Mouse (Mus musculus): Measurements from ENCODE around the gene Camta1. TPM values are rescaled to one million over a fixed set of nuclear protein-coding genes. Genes with fewer than 3 reads are reported as not detected.

Camta1 gene
- polyA plus RNA-seq, 1 experiment from 2014 or later, result 115 TPM

DNA sequence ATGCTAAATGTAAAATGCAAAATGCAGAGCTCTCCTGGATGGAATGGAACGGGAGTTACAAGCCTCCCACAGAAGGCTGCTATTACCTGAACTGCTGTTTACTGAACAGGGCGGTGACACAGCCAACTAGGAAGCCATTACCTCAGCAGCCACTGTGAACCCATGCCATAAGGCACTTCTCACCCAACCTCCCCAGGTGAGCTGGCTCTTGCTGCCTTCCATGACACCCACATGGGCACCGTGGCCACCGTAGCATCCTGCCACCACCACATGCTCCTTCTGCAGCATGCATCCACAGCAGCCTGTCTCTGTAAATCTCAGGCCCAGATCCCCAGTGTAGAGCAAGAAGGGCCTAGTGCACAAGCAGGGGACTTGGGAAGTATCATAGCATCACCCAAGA is 438.8 kb downstream of the Camta1 start:
- TF ChIP-seq CTCF (IDR thresholded peaks at IDR 0.05; ENCODE audit: low read depth), result no peak
- no peaks in the 10 kb centered on the region for H3K9me3 ChIP-seq (replicated peaks; ENCODE audit: low read length)

DNA sequence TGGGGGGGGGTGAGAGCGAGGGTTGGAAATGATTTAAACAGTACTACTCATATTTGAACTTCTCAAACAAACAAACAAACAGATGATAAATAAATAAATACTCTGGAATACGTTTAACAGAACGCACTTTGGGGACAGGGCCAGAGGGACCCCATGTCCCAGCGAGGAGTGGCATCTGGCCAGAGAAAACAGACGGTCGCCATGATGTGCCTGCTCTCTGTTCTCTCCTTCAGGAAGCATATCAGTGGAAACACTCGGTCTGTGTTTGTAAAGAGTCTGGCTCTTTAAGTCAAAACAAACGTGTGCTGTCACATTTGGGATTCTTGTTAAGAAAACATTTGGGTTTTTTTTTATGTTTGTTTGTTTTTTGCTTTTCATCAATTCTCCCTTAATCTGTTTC is 439.3 kb downstream of the Camta1 start:
- no peaks in the 10 kb centered on the region for H3K27me3 ChIP-seq (ENCODE audit: insufficient read depth, low read length)
- H3K4me3 ChIP-seq (replicated peaks; ENCODE audit: low read depth, low read length), result no peak overlapping the region
- no peak for TF ChIP-seq CTCF (IDR thresholded peaks at IDR 0.05; ENCODE audit: low read depth)
- WGBS, result 42% methylated on average over 8 of the region's 8 CpGs
- DNase-seq (ENCODE audit: low spot score) (no peak), ATAC-seq (replicated peaks; ENCODE audit: low FRiP score, low read depth) (no peak)
- H3K27ac ChIP-seq, result no peak overlapping the region
- no peaks in the 10 kb centered on the region for H3K36me3 ChIP-seq (ENCODE audit: insufficient read depth, low read length)
- H3K9me3 ChIP-seq (replicated peaks; ENCODE audit: low read length), result no peaks in the 10 kb centered on the region
- H3K4me2 ChIP-seq (ENCODE audit: low read length), result no peak overlapping the region
- H3K4me1 ChIP-seq (replicated peaks; ENCODE audit: insufficient read depth, low read length), result no peaks in the 10 kb centered on the region
- no peak overlapping the region for H3K9ac ChIP-seq (ENCODE audit: low read depth, low read length)

More for the DNA sequence above, 438.8 kb downstream of the Camta1 start:
- H3K27ac ChIP-seq, result no peak overlapping the region
- no peak overlapping the region for H3K4me3 ChIP-seq (replicated peaks; ENCODE audit: low read depth, low read length)
- H3K27me3 ChIP-seq (ENCODE audit: insufficient read depth, low read length), result no peaks in the 10 kb centered on the region
- no peaks in the 10 kb centered on the region for H3K4me1 ChIP-seq (replicated peaks; ENCODE audit: insufficient read depth, low read length)
- DNase-seq (ENCODE audit: low spot score) (no peak), ATAC-seq (replicated peaks; ENCODE audit: low FRiP score, low read depth) (no peak)
- H3K36me3 ChIP-seq (ENCODE audit: insufficient read depth, low read length), result no peaks in the 10 kb centered on the region
- WGBS, result 77% methylated on average over 4 of the region's 4 CpGs
- no peak overlapping the region for H3K9ac ChIP-seq (ENCODE audit: low read depth, low read length)
- no peak overlapping the region for H3K4me2 ChIP-seq (ENCODE audit: low read length)

DNA sequence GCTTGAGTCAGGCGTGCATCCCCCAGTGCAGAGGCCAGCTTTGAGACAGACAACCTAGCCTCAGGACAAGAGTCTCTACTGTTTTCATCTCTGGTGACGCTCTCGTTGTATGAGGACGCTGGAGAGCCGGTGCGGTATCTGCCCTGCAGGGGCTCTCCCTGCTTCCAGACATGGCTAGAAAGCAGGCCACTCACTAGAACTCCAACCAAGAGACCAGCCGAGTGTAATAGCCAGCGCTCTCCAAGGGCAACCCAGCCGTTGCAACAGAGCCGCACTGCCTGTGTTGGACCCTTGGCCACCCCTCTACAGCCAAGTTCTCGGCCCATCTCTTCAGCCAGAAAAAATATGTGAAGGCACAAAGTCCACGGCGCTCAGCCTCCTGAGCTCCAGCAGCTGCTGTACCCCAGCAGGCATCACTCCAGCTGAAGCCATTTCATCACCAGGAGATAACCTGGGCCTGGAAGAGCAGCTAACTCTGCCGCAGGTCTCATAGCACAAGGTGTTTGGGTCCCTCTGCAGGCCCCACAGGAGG is 443.3 kb downstream of the Camta1 start:
- Histone ChIP-seq H3K4me2 (ENCODE audit: low read length) (no peak overlapping the region), H3K4me1 (replicated peaks; ENCODE audit: insufficient read depth, low read length) (no peaks in the 10 kb centered on the region), H3K9ac (ENCODE audit: low read depth, low read length) (no peak overlapping the region), H3K27me3 (ENCODE audit: insufficient read depth, low read length) (no peaks in the 10 kb centered on the region), H3K27ac (no peak overlapping the region), H3K36me3 (ENCODE audit: insufficient read depth, low read length) (no peaks in the 10 kb centered on the region), H3K9me3 (replicated peaks; ENCODE audit: low read length) (no peaks in the 10 kb centered on the region), H3K4me3 (replicated peaks; ENCODE audit: low read depth, low read length) (no peak overlapping the region)
- ATAC-seq (replicated peaks; ENCODE audit: low FRiP score, low read depth) (no peak), DNase-seq (ENCODE audit: low spot score) (no peak)
- 85% methylated on average over 14 of the region's 14 CpGs for whole genome bisulfite sequencing
- TF ChIP-seq CTCF (IDR thresholded peaks at IDR 0.05; ENCODE audit: low read depth), result no peak

GRCm38 (mm10) chr4:151415812-151416211 is 445.9 kb downstream of the Camta1 start:
- peak; percentile 4 for DNase-seq (ENCODE audit: low spot score)
- no peak overlapping the region for H3K27ac ChIP-seq
- H3K4me2 ChIP-seq (ENCODE audit: low read length), result no peak overlapping the region
- H3K4me1 ChIP-seq (replicated peaks; ENCODE audit: insufficient read depth, low read length), result no peaks in the 10 kb centered on the region
- no peak overlapping the region for H3K9ac ChIP-seq (ENCODE audit: low read depth, low read length)
- H3K4me3 ChIP-seq (replicated peaks; ENCODE audit: low read depth, low read length), result no peak overlapping the region
- 68% methylated on average over 4 of the region's 4 CpGs for WGBS
- no peaks in the 10 kb centered on the region for H3K27me3 ChIP-seq (ENCODE audit: insufficient read depth, low read length)
- H3K36me3 ChIP-seq (ENCODE audit: insufficient read depth, low read length), result no peaks in the 10 kb centered on the region
- H3K9me3 ChIP-seq (replicated peaks; ENCODE audit: low read length), result no peaks in the 10 kb centered on the region
- no peak for TF ChIP-seq CTCF (IDR thresholded peaks at IDR 0.05; ENCODE audit: low read depth)
- ATAC-seq (replicated peaks; ENCODE audit: low FRiP score, low read depth), result no peak

DNA sequence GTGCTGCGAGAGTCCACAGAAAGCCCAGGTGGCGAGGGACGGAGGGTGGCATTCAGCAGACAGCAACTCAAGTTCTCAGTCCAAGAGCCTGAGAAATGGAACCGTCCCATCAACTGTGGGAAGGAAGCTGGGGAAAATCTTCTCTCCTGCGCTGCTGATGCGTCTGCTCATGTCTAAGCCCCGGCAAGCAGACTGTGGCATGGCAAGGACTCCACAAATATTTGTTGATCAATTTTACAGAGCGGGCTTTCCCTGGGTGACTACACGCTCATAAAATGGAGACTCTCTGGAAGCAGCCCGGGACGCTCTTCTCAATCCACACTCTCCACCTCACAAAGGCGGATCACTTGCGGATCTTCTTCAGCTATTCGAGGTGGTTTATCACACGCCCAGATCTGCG is 446.3 kb downstream of the Camta1 start:
- no peaks in the 10 kb centered on the region for H3K4me1 ChIP-seq (replicated peaks; ENCODE audit: insufficient read depth, low read length)
- no peaks in the 10 kb centered on the region for H3K9me3 ChIP-seq (replicated peaks; ENCODE audit: low read length)
- no peak overlapping the region for H3K27ac ChIP-seq
- TF ChIP-seq CTCF (IDR thresholded peaks at IDR 0.05; ENCODE audit: low read depth), result no peak
- no peak overlapping the region for H3K9ac ChIP-seq (ENCODE audit: low read depth, low read length)
- DNase-seq (ENCODE audit: low spot score) (no peak), ATAC-seq (replicated peaks; ENCODE audit: low FRiP score, low read depth) (no peak)
- no peaks in the 10 kb centered on the region for H3K27me3 ChIP-seq (ENCODE audit: insufficient read depth, low read length)
- 90% methylated on average over 16 of the region's 16 CpGs for WGBS
- no peak overlapping the region for H3K4me3 ChIP-seq (replicated peaks; ENCODE audit: low read depth, low read length)
- H3K36me3 ChIP-seq (ENCODE audit: insufficient read depth, low read length), result no peaks in the 10 kb centered on the region
- H3K4me2 ChIP-seq (ENCODE audit: low read length), result no peak overlapping the region

- no peak for TF ChIP-seq CTCF (IDR thresholded peaks at IDR 0.05; ENCODE audit: low read depth)
- Histone ChIP-seq H3K4me1 (replicated peaks; ENCODE audit: insufficient read depth, low read length) (no peaks in the 10 kb centered on the region), H3K27ac (no peak overlapping the region), H3K4me2 (ENCODE audit: low read length) (no peak overlapping the region), H3K27me3 (ENCODE audit: insufficient read depth, low read length) (no peaks in the 10 kb centered on the region), H3K36me3 (ENCODE audit: insufficient read depth, low read length) (no peaks in the 10 kb centered on the region), H3K9me3 (replicated peaks; ENCODE audit: low read length) (no peaks in the 10 kb centered on the region), H3K4me3 (replicated peaks; ENCODE audit: low read depth, low read length) (no peak overlapping the region), H3K9ac (ENCODE audit: low read depth, low read length) (no peak overlapping the region)
- 91% methylated on average over 7 of the region's 7 CpGs for whole genome bisulfite sequencing
- ATAC-seq (replicated peaks; ENCODE audit: low FRiP score, low read depth) (no peak), DNase-seq (ENCODE audit: low spot score) (no peak)
Observed at GRCm38 (mm10) chr4:151414952-151415351, 446.7 kb downstream of the Camta1 start.

- TF ChIP-seq CTCF (IDR thresholded peaks at IDR 0.05; ENCODE audit: low read depth), result no peak
- H3K27ac ChIP-seq, result no peak overlapping the region
- no peaks in the 10 kb centered on the region for H3K9me3 ChIP-seq (replicated peaks; ENCODE audit: low read length)
- 23% methylated on average over 14 of the region's 14 CpGs for WGBS
- H3K27me3 ChIP-seq (ENCODE audit: insufficient read depth, low read length), result no peaks in the 10 kb centered on the region
- no peaks in the 10 kb centered on the region for H3K4me1 ChIP-seq (replicated peaks; ENCODE audit: insufficient read depth, low read length)
- no peak overlapping the region for H3K9ac ChIP-seq (ENCODE audit: low read depth, low read length)
- H3K36me3 ChIP-seq (ENCODE audit: insufficient read depth, low read length), result no peaks in the 10 kb centered on the region
- DNase-seq (ENCODE audit: low spot score), result peak; percentile 53
- no peak for ATAC-seq (replicated peaks; ENCODE audit: low FRiP score, low read depth)
- H3K4me3 ChIP-seq (replicated peaks; ENCODE audit: low read depth, low read length), result no peak overlapping the region
- H3K4me2 ChIP-seq (ENCODE audit: low read length), result 0 out of 2 replicates have a peak overlapping the region, but pooled peaks have one; percentile 1
Observed at GRCm38 (mm10) chr4:151411641-151412061, 450.0 kb downstream of the Camta1 start.
